21 mouse cellular contexts compared by ENCODE assay signal in the genomic region with DNA sequence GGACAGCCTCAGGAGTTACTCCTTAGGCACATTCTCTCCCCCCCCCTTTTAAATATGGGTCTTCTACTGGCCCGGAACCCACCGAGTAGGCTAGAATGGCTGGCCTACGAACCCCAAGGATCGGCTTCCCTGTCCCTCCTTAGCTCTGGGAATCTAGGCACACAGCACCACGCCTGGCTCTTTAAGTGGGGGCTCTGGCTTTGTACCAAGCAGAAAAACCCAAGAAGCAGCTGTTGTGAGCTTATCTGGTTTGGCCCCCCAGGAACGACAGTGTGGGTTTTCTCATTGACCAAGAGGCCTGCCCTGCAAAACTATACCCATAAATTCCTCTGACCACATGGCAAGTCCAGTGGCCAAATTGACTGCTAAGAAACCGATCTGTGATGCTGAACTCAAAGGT. TPM values are rescaled to one million over a fixed set of nuclear protein-coding genes. Genes with fewer than 3 reads are reported as not detected.
DNase-seq lines count a peak whose midpoint lies in the region; TF ChIP-seq lines count a peak whose summit lies in the region.
"Had no signal": no experiment of that assay in that cellular context is flagged by ENCODE, and none has a peak within 500 bp of the region (broad histone marks: within the 10 kb centered on the region; RNA-seq: fewer than 3 reads in every experiment).

No protein-coding gene starts in this region.

- DNase-seq in heart, adult 11 months = peak; percentile 79
- DNase-seq in heart, postnatal 4 days = no peak
- no peak for DNase-seq in Muller cell, postnatal 12 days (ENCODE audit: inconsistent ontology term)
- DNase-seq in left cerebral cortex, postnatal 36 days (ENCODE audit: low spot score in 2 of 2) = no peak
- DNase-seq: adrenal gland, adult 2 months; adrenal gland, adult 8-10 months; adrenal gland, postnatal 10 days; adrenal gland, postnatal 14 days; adrenal gland, postnatal 25 days; adrenal gland, postnatal 36 days; B cell, adult 2 months; cerebellum, adult 11 months; cerebellum, adult 11-12 months; cerebellum, adult 18-20 months; cerebellum, adult 2 months; cerebellum, adult 8-10 months had no signal

- no peaks in the 10 kb centered on the region for H3K36me3 ChIP-seq in C2C12 (ENCODE audit: control insufficient read depth, insufficient read depth)
- H3K36me3 ChIP-seq in myocyte (ENCODE audit: control insufficient read depth, insufficient read depth) = no peaks in the 10 kb centered on the region
- H3K36me3 ChIP-seq: G1E had no signal

- H3ac ChIP-seq in C2C12 (ENCODE audit: control insufficient read depth, insufficient read length, low read depth) = no peak overlapping the region
- H3ac ChIP-seq in myocyte (ENCODE audit: control insufficient read depth, insufficient read length) = no peak overlapping the region

- H3K79me3 ChIP-seq in C2C12 (ENCODE audit: low read depth) = no peaks in the 10 kb centered on the region

- TF ChIP-seq CTCF in C2C12 (IDR thresholded peaks at IDR 0.05; ENCODE audit: control insufficient read depth, insufficient read depth, insufficient read length) = no peak

- no peaks in the 10 kb centered on the region for H3K27me3 ChIP-seq in C2C12 (ENCODE audit: control insufficient read depth, insufficient read depth, insufficient read length)
- H3K27me3 ChIP-seq in myocyte (ENCODE audit: control insufficient read depth, insufficient read depth, insufficient read length) = no peaks in the 10 kb centered on the region
- H3K27me3 ChIP-seq: CH12.LX, Patski had no signal

- H3K79me2 ChIP-seq in C2C12 (ENCODE audit: control insufficient read depth, insufficient read depth) (no peaks in the 10 kb centered on the region), myocyte (ENCODE audit: control insufficient read depth, insufficient read depth) (no peaks in the 10 kb centered on the region)

- intact Hi-C loops in left cerebral cortex, postnatal 36 days (cut with DNase I) = no loop called here

- no peak for TF ChIP-seq POLR2A in myocyte (IDR thresholded peaks at IDR 0.05; ENCODE audit: insufficient read length, low read depth)

- H3K4me2 ChIP-seq in myocyte (ENCODE audit: low read depth) = no peak overlapping the region

- no peak overlapping the region for H3K4me3 ChIP-seq in C2C12 (ENCODE audit: insufficient read depth, poor library complexity, severe bottlenecking)
- H3K4me3 ChIP-seq in myocyte = no peak overlapping the region

TF ChIP-seq in C2C12, 6 proteins besides CTCF, POLR2A, EP300 and RAD21:
- peak; percentile 91 for TF ChIP-seq MYOD1 (IDR thresholded peaks at IDR 0.05; ENCODE audit: control insufficient read depth, insufficient read length, low read depth)
- TF ChIP-seq MAX (IDR thresholded peaks at IDR 0.05) = no peak

TF ChIP-seq in myocyte, 11 proteins besides CTCF, POLR2A, EP300 and RAD21:
- TF ChIP-seq MYOD1 (IDR thresholded peaks at IDR 0.05; ENCODE audit: control insufficient read depth in 1 of 3, insufficient read length in 2 of 3, low read depth in 2 of 3) = peak; percentile 12 to 77 (median 55)
- TF ChIP-seq E2F4 (IDR thresholded peaks at IDR 0.05; ENCODE audit: insufficient read depth) = no peak
- no peak for TF ChIP-seq CEBPB (IDR thresholded peaks at IDR 0.05; ENCODE audit: insufficient read depth, poor library complexity, severe bottlenecking)
- TF ChIP-seq MAX (IDR thresholded peaks at IDR 0.05; ENCODE audit: low read depth) = no peak
- TF ChIP-seq POLR2AphosphoS2 (IDR thresholded peaks at IDR 0.05; ENCODE audit: insufficient read length, low read depth) = no peak
- no peak for TF ChIP-seq USF1 (IDR thresholded peaks at IDR 0.05; ENCODE audit: low read depth)
- TF ChIP-seq REST (IDR thresholded peaks at IDR 0.05; ENCODE audit: insufficient read depth, insufficient read length) = no peak
- TF ChIP-seq TCF3 (IDR thresholded peaks at IDR 0.05; ENCODE audit: insufficient read length, low read depth) = no peak
- TF ChIP-seq TCF12 (IDR thresholded peaks at IDR 0.05; ENCODE audit: insufficient read depth, poor library complexity, severe bottlenecking) = peak; percentile 78
- peak in 2 of 3 experiments; percentile 42 to 63 for TF ChIP-seq MYOG (IDR thresholded peaks at IDR 0.05; ENCODE audit: control insufficient read depth in 1 of 3, insufficient read depth in 1 of 3, insufficient read length in 2 of 3, low read depth in 2 of 3)
- no peak for TF ChIP-seq SRF (IDR thresholded peaks at IDR 0.05; ENCODE audit: control insufficient read depth, insufficient read length, low read depth)

RNA-seq across cellular contexts. Expression of a gene that starts 56.6 kb away (rescaled TPM):
- total RNA-seq in heart, postnatal 4 days (2021) = 100 to 1,000 TPM; 179 to 184 TPM
- polyA plus RNA-seq in C2C12 (2012; fragmentation: generic; extraction: Trizol) (205 TPM), myocyte (2012; fragmentation: generic; extraction: Trizol) (171 TPM)
- 100 to 1,000 TPM; 102 to 118 TPM for total RNA-seq in left cerebral cortex, postnatal 36 days (2021)
